Mouse (Mus musculus) activated CD4-positive, CD25-positive, alpha-beta regulatory T cell, adult 4 months (primary cell): ENCODE results near the gene Nxn. TPM values are rescaled to one million over a fixed set of nuclear protein-coding genes. Genes with fewer than 3 reads are reported as not detected.

Experiments used
- ATAC-seq: one replicate; pipeline ENCODE4 v1.8.0; 2017
- polyA plus RNA-seq, 2 experiments: library from polyadenylated mRNA; unstranded; fragments of 100-300 nt; shearing (Covaris generic); gene quantifications; one replicate each; pipeline ENCODE4 v1.2.1; 2017

The Nxn gene
- polyA plus RNA-seq, 2 experiments from 2014 or later: 0.71 to 1.8 TPM

DNA sequence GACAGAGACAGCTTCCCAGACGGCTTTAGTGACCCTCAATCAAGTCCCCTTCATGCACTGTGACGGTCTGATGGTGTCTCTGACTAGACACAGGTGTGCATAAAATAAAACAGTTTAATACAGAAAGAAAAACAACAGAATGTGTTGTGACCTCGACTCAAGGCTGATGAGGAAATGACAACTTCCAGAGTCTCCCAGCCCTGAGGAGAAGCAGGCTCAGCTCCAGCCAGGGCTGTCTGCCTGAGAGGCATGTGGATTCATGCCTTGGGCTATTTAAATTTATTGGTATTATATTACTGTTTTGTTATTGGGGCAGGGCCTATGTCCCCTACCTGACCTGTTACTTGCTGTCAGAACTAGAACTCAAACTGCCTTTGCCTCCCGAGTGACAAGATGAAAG, 37.5 kb downstream of the Nxn start:
- no peak for ATAC-seq

DNA sequence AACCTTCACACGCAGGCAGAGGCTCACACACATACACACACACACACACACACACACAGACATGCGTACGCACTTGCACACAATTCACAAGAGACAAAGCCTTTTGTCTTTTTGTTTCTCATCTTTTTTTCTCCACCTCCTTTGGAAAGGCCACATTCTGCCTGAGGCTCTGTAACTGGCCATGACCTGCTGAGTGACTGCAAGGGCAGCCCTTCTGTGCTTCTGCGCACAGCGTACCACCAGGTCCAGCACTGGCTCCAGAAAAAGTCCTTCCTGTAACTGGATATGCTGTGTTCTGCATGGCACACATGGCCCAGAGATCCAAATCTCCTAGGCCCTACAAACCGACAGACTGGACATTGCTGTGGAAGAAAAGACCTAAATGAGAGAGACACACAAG, 38.7 kb downstream of the Nxn start:
- ATAC-seq: no peak

GRCm38 (mm10) chr11:76358628-76359320, 40.2 kb downstream of the Nxn start:
- no peak for ATAC-seq

GRCm38 (mm10) chr11:76357464-76357863, 41.5 kb downstream of the Nxn start:
- ATAC-seq: no peak

GRCm38 (mm10) chr11:76356091-76356490, 42.8 kb downstream of the Nxn start:
- no peak for ATAC-seq

GRCm38 (mm10) chr11:76355425-76355824, 43.5 kb downstream of the Nxn start:
- ATAC-seq: no peak

- no peak for ATAC-seq
Measured at GRCm38 (mm10) chr11:76352861-76353558, 45.9 kb downstream of the Nxn start.

GRCm38 (mm10) chr11:76351624-76352011, 47.3 kb downstream of the Nxn start:
- no peak for ATAC-seq

GRCm38 (mm10) chr11:76350931-76351623, 47.9 kb downstream of the Nxn start:
- ATAC-seq: no peak

DNA sequence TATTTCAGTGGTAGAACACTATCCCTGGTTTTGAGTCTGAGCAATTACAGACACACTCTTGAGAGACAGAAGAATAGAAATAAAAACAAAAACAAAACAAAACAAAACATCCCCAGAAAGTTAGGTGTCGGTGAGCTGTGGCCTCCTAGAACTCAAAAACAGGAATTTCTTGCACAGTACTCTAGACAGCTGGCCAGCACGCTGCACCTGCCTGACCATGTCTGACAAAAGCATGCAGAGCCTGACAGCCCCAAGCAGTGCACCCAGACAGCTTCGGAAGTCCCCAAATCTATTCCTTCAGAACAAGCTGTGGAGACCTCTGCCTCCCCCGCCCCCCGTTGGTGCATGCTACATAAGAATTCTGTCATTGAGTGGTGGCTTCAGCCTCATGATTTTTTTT, 49.1 kb downstream of the Nxn start:
- no peak for ATAC-seq

DNA sequence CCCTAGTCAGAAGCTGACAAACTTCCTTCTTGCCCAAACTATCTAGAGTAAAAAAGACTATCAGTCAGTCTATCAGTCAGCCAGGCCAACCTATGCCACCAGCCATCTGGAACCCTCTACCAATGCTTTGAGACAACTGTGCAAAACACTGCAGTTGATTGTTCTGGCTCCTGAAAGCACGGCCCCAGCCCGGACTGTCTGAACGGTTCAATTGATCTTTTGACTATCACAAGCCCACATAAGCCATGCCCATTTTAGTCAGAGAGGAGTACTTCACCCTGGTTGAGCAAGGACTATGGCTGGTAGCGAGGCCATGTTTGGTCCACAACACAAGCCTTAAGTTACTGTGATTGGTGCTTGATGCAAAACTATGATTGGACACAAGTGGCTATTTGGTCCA, 51.4 kb downstream of the Nxn start:
- ATAC-seq: no peak

GRCm38 (mm10) chr11:76343031-76343430, 55.9 kb downstream of the Nxn start:
- no peak for ATAC-seq

GRCm38 (mm10) chr11:76341884-76342645, 56.9 kb downstream of the Nxn start:
- no peak for ATAC-seq

- no peak for ATAC-seq
Measured at GRCm38 (mm10) chr11:76341163-76341562, 57.8 kb downstream of the Nxn start.

GRCm38 (mm10) chr11:76339830-76340229, 59.1 kb downstream of the Nxn start:
- ATAC-seq: no peak

DNA sequence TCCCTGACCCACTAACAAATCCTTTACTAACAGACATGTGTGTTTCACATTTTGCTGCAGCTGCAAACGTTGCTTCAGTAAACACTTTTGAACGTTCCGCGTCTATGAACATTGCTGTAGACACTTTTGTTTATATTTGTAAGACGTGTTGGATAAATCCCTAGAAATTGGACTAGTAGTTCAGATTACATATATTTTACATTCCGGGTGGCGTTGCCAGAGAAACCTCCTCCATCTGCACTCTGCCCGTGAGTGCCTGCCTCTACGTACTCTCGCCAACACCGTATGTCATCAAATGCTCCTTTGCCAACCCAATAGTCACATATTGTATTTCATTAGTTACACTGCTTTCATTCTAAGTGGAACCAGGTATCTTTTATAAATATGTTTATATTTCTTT, 59.8 kb downstream of the Nxn start:
- no peak for ATAC-seq

- ATAC-seq: no peak
Measured at GRCm38 (mm10) chr11:76338656-76339055, 60.3 kb downstream of the Nxn start.

DNA sequence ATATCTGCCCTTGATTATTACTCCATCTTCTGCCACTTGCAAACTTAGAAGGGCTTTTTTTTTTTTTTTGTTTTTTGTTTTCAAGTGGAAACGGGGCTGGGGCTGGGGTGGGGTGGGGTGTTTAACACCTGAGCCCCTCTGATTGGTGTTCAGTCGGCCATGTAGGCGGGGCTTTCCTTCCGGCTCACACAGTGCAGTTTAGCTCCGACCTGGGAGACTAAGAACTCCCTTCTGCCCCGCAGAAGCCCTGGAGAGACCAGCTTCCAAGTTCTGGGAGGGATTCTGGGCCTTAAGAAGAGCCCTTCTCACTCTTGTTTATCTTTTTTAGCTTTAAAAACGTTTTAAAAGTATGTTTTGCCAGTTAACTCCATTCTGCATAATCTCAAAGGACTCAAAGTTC, 61.2 kb downstream of the Nxn start:
- ATAC-seq: no peak

- ATAC-seq: no peak
Measured at GRCm38 (mm10) chr11:76337236-76337635, 61.7 kb downstream of the Nxn start.

GRCm38 (mm10) chr11:76336224-76336623, 62.7 kb downstream of the Nxn start:
- no peak for ATAC-seq

DNA sequence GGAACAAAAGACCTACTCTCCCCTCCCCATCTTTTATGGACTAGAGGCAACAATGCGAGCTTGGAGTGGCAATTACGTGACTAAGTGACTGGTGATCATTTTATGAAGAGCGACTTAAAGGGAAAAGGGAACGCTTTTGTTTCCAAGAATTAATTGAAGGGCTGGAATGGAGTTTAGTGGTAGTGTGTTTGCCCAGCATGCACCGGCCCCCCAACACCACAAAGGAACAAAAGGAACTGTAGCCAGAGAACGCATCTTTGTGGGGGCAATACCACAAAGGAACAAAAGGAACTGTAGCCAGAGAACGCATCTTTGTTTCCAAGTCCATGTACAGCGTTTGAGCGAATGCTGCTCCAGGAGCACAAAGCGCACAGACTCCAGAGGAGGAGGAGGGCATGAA, 64.0 kb downstream of the Nxn start:
- no peak for ATAC-seq

DNA sequence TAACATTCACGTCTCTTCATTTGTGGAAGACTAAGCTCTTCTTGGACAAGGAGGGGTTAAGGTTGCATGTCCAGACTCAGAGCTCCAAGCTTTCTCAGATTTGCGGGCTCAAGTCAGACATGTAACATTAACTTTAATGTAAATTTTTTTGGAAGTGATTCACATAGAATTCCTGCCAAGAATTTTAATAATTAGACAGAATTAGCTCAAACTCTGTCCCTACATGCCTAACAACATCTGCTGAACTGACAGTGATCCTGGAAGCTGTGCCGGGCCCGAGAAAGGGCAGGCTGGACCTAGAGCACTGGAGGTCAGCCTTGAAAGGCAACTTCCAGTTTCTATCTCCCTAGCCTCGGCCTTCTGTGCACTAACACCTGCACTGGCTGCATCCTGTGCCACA, 66.7 kb downstream of the Nxn start:
- ATAC-seq: no peak
